20 mouse cellular contexts compared by ENCODE assay signal in the genomic region with DNA sequence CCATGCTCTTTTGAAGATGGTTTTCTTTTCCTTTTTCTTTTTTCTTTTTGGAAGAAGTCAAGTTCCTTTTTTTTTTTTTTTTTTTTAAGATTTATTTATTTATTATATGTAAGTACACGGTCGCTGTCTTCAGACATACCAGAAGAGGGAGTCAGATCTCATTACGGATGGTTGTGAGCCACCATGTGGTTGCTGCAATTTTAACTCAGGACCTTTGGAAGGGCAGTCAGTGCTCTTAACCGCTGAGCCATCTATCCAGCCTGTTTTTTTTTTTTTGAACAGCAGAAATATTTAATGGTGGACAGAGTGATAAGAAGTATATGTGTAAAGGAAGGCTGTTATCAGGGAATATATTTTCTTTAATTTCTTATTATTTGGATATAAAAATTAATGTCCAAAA. TPM values are rescaled to one million over a fixed set of nuclear protein-coding genes. Genes with fewer than 3 reads are reported as not detected.
DNase-seq lines count a peak whose midpoint lies in the region; ATAC-seq and TF ChIP-seq lines count a peak whose summit lies in the region.
"Had no signal": no experiment of that assay in that cellular context is flagged by ENCODE, and none has a peak within 500 bp of the region (broad histone marks: within the 10 kb centered on the region; RNA-seq: fewer than 3 reads in every experiment).

No protein-coding gene starts in this region.

- peak; percentile 28; the same call in 1 of the 2 replicates for TF ChIP-seq CTCF in intestine, postnatal 0 days (IDR thresholded peaks at IDR 0.05; ENCODE audit: low read depth)
- TF ChIP-seq CTCF in lung, postnatal 0 days (IDR thresholded peaks at IDR 0.05): 0 out of 2 replicates have a peak, but pooled peaks have one; percentile 28
- TF ChIP-seq CTCF in MEL (IDR thresholded peaks at IDR 0.05 in 2 of 3, conservative IDR thresholded peaks at IDR 0.05 in 1 of 3; ENCODE audit: control insufficient read depth in 1 of 3, insufficient read depth in 1 of 3, low read depth in 2 of 3, low read length in 3 of 3, poor library complexity in 1 of 3, severe bottlenecking in 1 of 3): peak in 2 of 3 experiments; percentile 16 to 45; a peak in 3 of 6 replicates

- no peaks in the 10 kb centered on the region for H3K9me3 ChIP-seq in intestine, postnatal 0 days (ENCODE audit: control insufficient read depth)
- no peaks in the 10 kb centered on the region for H3K9me3 ChIP-seq in intestine, embryonic 16.5 days (ENCODE audit: control insufficient read depth, low read length)
- no peaks in the 10 kb centered on the region for H3K9me3 ChIP-seq in lung, postnatal 0 days (ENCODE audit: low read length)
- no peaks in the 10 kb centered on the region for H3K9me3 ChIP-seq in MEL (replicated peaks; ENCODE audit: insufficient read depth, low read length)
- H3K9me3 ChIP-seq: embryonic facial prominence, embryonic 13.5 days; forebrain, embryonic 13.5 days; G1E; heart, embryonic 12.5 days; hindbrain, embryonic 10.5 days had no signal

- no peak for DNase-seq in lung, postnatal 0 days (ENCODE audit: low spot score)
- DNase-seq in lung, postnatal 14 days: no peak
- DNase-seq in MEL (ENCODE audit: low read depth, low spot score): peak; percentile 41
- no peak for DNase-seq in adrenal gland, adult 18-20 months (ENCODE audit: low spot score in 2 of 2)
- DNase-seq: adrenal gland, adult 2 months; adrenal gland, postnatal 25 days; cerebellum, adult 18-20 months; cerebellum, adult 9-11 months; cerebellum, postnatal 36 days; heart, adult 18-20 months had no signal

- no peaks in the 10 kb centered on the region for H3K4me1 ChIP-seq in intestine, postnatal 0 days (replicated peaks; ENCODE audit: control insufficient read depth, insufficient read depth, low read length)
- no peaks in the 10 kb centered on the region for H3K4me1 ChIP-seq in intestine, embryonic 16.5 days (ENCODE audit: control insufficient read depth, insufficient read depth, low read length)
- H3K4me1 ChIP-seq in lung, postnatal 0 days (ENCODE audit: insufficient read depth, low read depth, low read length): no peaks in the 10 kb centered on the region
- peaks cover 8 to 18% of the 10 kb centered on the region in 2 experiments; a peak in 3 of 4 replicates for H3K4me1 ChIP-seq in MEL (ENCODE audit: control insufficient read depth in 1 of 2, insufficient read depth in 2 of 2, low read length in 2 of 2)
- H3K4me1 ChIP-seq: embryonic facial prominence, embryonic 13.5 days; forebrain, embryonic 13.5 days; heart, embryonic 12.5 days; hindbrain, embryonic 10.5 days had no signal

- ATAC-seq in intestine, postnatal 0 days: no peak
- ATAC-seq in intestine, embryonic 16.5 days: no peak
- no peak for ATAC-seq in lung, postnatal 0 days
- ATAC-seq: activated CD4-positive, CD25-positive, alpha-beta regulatory T cell, adult 4 months; forebrain, embryonic 13.5 days had no signal

- 66% methylated on average over 4 of the region's 4 CpGs for WGBS in intestine, postnatal 0 days
- WGBS in intestine, embryonic 16.5 days: 79% methylated on average over 4 of the region's 4 CpGs
- WGBS in lung, postnatal 0 days: 72% methylated on average over 4 of the region's 4 CpGs

- H3K79me2 ChIP-seq in MEL (ENCODE audit: control insufficient read depth, insufficient read depth, low read length, poor library complexity): no peaks in the 10 kb centered on the region

- H3K4me3 ChIP-seq in intestine, postnatal 0 days (ENCODE audit: low read depth, low read length): no peak overlapping the region
- no peak overlapping the region for H3K4me3 ChIP-seq in intestine, embryonic 16.5 days (ENCODE audit: low read length)
- no peak overlapping the region for H3K4me3 ChIP-seq in lung, postnatal 0 days (ENCODE audit: low read depth, low read length)
- H3K4me3 ChIP-seq in MEL (ENCODE audit: control insufficient read depth in 1 of 2, insufficient read depth in 1 of 2, low read depth in 2 of 2, low read length in 2 of 2): no peak overlapping the region
- H3K4me3 ChIP-seq: embryonic facial prominence, embryonic 13.5 days; forebrain, embryonic 13.5 days; heart, embryonic 12.5 days; hindbrain, embryonic 10.5 days had no signal

- no peak for TF ChIP-seq EP300 in lung, postnatal 0 days (IDR thresholded peaks at IDR 0.05)
- TF ChIP-seq EP300 in MEL (IDR thresholded peaks at IDR 0.05; ENCODE audit: low read depth in 1 of 2, low read length in 2 of 2): no peak

- H3K27me3 ChIP-seq in intestine, postnatal 0 days (replicated peaks; ENCODE audit: control insufficient read depth, insufficient read depth, low read length): no peaks in the 10 kb centered on the region
- H3K27me3 ChIP-seq in intestine, embryonic 16.5 days (replicated peaks; ENCODE audit: control insufficient read depth, insufficient read depth, low read length): no peaks in the 10 kb centered on the region
- no peaks in the 10 kb centered on the region for H3K27me3 ChIP-seq in lung, postnatal 0 days (replicated peaks; ENCODE audit: insufficient read depth, low read length)
- H3K27me3 ChIP-seq in MEL (ENCODE audit: control insufficient read depth in 1 of 2, insufficient read depth in 2 of 2, low read length in 2 of 2): no peaks in the 10 kb centered on the region
- H3K27me3 ChIP-seq: CH12.LX; embryonic facial prominence, embryonic 13.5 days; forebrain, embryonic 13.5 days; heart, embryonic 12.5 days had no signal

- no peak overlapping the region for H3K27ac ChIP-seq in intestine, postnatal 0 days (ENCODE audit: low read depth, low read length)
- no peak overlapping the region for H3K27ac ChIP-seq in intestine, embryonic 16.5 days (ENCODE audit: low read length)
- no peak overlapping the region for H3K27ac ChIP-seq in lung, postnatal 0 days (ENCODE audit: low read length)
- H3K27ac ChIP-seq in MEL (ENCODE audit: control insufficient read depth, low read depth, low read length): no peak overlapping the region
- H3K27ac ChIP-seq: embryonic facial prominence, embryonic 13.5 days; forebrain, embryonic 13.5 days; hindbrain, embryonic 10.5 days; hindbrain, embryonic 14.5 days had no signal

- no peak overlapping the region for H3K4me2 ChIP-seq in intestine, postnatal 0 days (replicated peaks; ENCODE audit: low read depth)
- no peak overlapping the region for H3K4me2 ChIP-seq in intestine, embryonic 16.5 days (ENCODE audit: low read depth, low read length)
- H3K4me2 ChIP-seq in lung, postnatal 0 days (replicated peaks; ENCODE audit: low read depth, low read length): no peak overlapping the region
- H3K4me2 ChIP-seq: embryonic facial prominence, embryonic 13.5 days; forebrain, embryonic 13.5 days; heart, embryonic 12.5 days; hindbrain, embryonic 14.5 days had no signal

- TF ChIP-seq RAD21 in MEL (IDR thresholded peaks at IDR 0.05; ENCODE audit: low read depth, low read length): no peak

- no peak overlapping the region for H3K9ac ChIP-seq in intestine, postnatal 0 days (ENCODE audit: low read depth, low read length)
- H3K9ac ChIP-seq in intestine, embryonic 16.5 days (ENCODE audit: low read depth, low read length): no peak overlapping the region
- H3K9ac ChIP-seq in lung, postnatal 0 days (replicated peaks; ENCODE audit: low read depth): no peak overlapping the region
- no peak overlapping the region for H3K9ac ChIP-seq in MEL (ENCODE audit: control insufficient read depth, low read depth, low read length, poor library complexity, severe bottlenecking)
- H3K9ac ChIP-seq: embryonic facial prominence, embryonic 13.5 days; forebrain, embryonic 13.5 days; heart, embryonic 12.5 days; hindbrain, embryonic 14.5 days had no signal

- TF ChIP-seq POLR2A in MEL (IDR thresholded peaks at IDR 0.05; ENCODE audit: control insufficient read depth in 1 of 2, insufficient read depth in 1 of 2, low read depth in 1 of 2, low read length in 2 of 2, poor library complexity in 1 of 2): no peak

- peaks cover 19% of the 10 kb centered on the region for H3K36me3 ChIP-seq in intestine, postnatal 0 days (ENCODE audit: control insufficient read depth, insufficient read depth)
- peaks cover 4% of the 10 kb centered on the region for H3K36me3 ChIP-seq in intestine, embryonic 16.5 days (ENCODE audit: control insufficient read depth, insufficient read depth, low read length)
- peaks cover 15% of the 10 kb centered on the region for H3K36me3 ChIP-seq in lung, postnatal 0 days (ENCODE audit: insufficient read depth, low read length)
- H3K36me3 ChIP-seq in MEL (ENCODE audit: control insufficient read depth in 1 of 2, insufficient read depth in 2 of 2, low read length in 2 of 2): peaks cover 2 to 25% of the 10 kb centered on the region in 2 experiments; a peak in 2 of 4 replicates

TF ChIP-seq in MEL, 35 proteins besides CTCF, POLR2A, EP300 and RAD21:
- TF ChIP-seq MAFK (IDR thresholded peaks at IDR 0.05; ENCODE audit: borderline replicate concordance, low read depth, low read length) (no peak), USF1 (IDR thresholded peaks at IDR 0.05; ENCODE audit: low read depth, low read length) (no peak), CHD2 (IDR thresholded peaks at IDR 0.05; ENCODE audit: low read length) (no peak), MAX (IDR thresholded peaks at IDR 0.05; ENCODE audit: low read length) (no peak), ZNF384 (IDR thresholded peaks at IDR 0.05; ENCODE audit: low read depth, low read length) (peak; percentile 87), MYC (IDR thresholded peaks at IDR 0.05; ENCODE audit: low read depth, low read length) (peak; percentile 68; the same call in 1 of the 2 replicates), MAZ (IDR thresholded peaks at IDR 0.05; ENCODE audit: low read depth, low read length) (no peak), SMC3 (IDR thresholded peaks at IDR 0.05; ENCODE audit: low read depth, low read length) (0 out of 2 replicates have a peak, but pooled peaks have one; percentile 0), ETS1 (IDR thresholded peaks at IDR 0.05; ENCODE audit: low read depth, low read length) (no peak), KAT2A (conservative IDR thresholded peaks at IDR 0.05; ENCODE audit: low read depth, low read length) (no peak), CHD1 (IDR thresholded peaks at IDR 0.05; ENCODE audit: low read depth, low read length) (no peak), UBTF (IDR thresholded peaks at IDR 0.05; ENCODE audit: borderline replicate concordance, insufficient read depth, low read depth, low read length) (no peak), ZC3H11A (IDR thresholded peaks at IDR 0.05; ENCODE audit: low read depth, low read length) (no peak), MEF2A (IDR thresholded peaks at IDR 0.05; ENCODE audit: extremely low read depth, insufficient replicate concordance, low read depth, low read length, poor library complexity, severe bottlenecking) (no peak)

RNA-seq across cellular contexts. Expression of a gene that starts 49.6 kb away (rescaled TPM):
- 5.9 and 6.4 TPM in 2 replicates for polyA plus RNA-seq in intestine, postnatal 0 days (2015; fragmentation: Nextera tagmentation; extraction: Ambion mirVana)
- 4.2 and 4.3 TPM in 2 replicates for polyA plus RNA-seq in intestine, embryonic 16.5 days (2015; fragmentation: Nextera tagmentation; extraction: Ambion mirVana)
- 17.9 and 22.2 TPM in 2 replicates for polyA plus RNA-seq in lung, postnatal 0 days (2015; fragmentation: Nextera tagmentation; extraction: Ambion mirVana)
- total RNA-seq in MEL (2012; rRNA removed): 2.3 and 2.6 TPM in 2 replicates
- 10 to 100 TPM in 1 of 2 experiments, 1 to 10 TPM in 1; 3.1 to 18.6 TPM for polyA plus RNA-seq in MEL (2012; ENCODE audit: insufficient read depth in 1 of 2, insufficient read length in 2 of 2, low read depth in 1 of 2, low replicate concordance in 2 of 2, missing spikeins in 1 of 2)
- 10 to 100 TPM; 43.7 to 72.9 TPM for total RNA-seq in adrenal gland, adult 18-20 months (2021)
